ENCODE assay signal across 35 mouse cellular contexts in the genomic region with DNA sequence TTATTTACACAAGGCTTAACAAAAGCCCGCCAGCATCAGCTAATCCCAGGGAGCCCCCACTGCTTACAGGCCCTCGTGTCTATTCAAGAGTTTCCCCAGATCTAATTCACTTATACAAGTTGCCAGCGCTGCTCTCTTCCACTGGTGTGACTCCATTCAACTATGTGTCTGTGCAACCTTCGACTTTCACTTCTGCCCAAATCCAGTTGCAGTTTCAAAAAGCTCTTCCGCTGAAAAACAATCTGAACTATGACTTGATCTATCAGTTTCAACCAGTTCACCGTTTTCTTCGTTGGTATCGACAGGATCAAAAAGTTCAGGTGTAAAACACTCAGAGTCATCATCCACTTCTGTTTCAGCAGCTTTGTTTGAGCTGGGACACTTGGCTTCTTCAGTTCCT.
"Had no signal": no experiment of that assay in that cellular context is flagged by ENCODE, and none has a peak within 500 bp of the region (broad histone marks: within the 10 kb centered on the region; RNA-seq: fewer than 3 reads in every experiment).

No protein-coding gene starts in this region.

- H3K9me3 ChIP-seq: heart, embryonic 10.5 days; heart, embryonic 12.5 days; heart, embryonic 13.5 days; heart, embryonic 15.5 days; hindbrain, embryonic 10.5 days; hindbrain, embryonic 12.5 days; hindbrain, embryonic 13.5 days; hindbrain, embryonic 15.5 days; intestine, embryonic 15.5 days; kidney, embryonic 15.5 days had no signal

- H3K4me2 ChIP-seq: heart, embryonic 11.5 days; heart, embryonic 12.5 days; heart, embryonic 13.5 days; heart, embryonic 15.5 days; hindbrain, embryonic 12.5 days; hindbrain, embryonic 13.5 days; hindbrain, embryonic 14.5 days; hindbrain, embryonic 15.5 days; intestine, embryonic 15.5 days; kidney, embryonic 15.5 days had no signal

- DNase-seq: heart, postnatal 10 days; heart, postnatal 14 days; heart, postnatal 36 days; heart, postnatal 4 days; kidney, adult 11 months; kidney, adult 18-20 months; kidney, adult 2 months; kidney, adult 8-10 months; kidney, adult 9 months; kidney, postnatal 10 days; kidney, postnatal 14 days; kidney, postnatal 25 days; kidney, postnatal 36 days; kidney, postnatal 4 days; layer of hippocampus, adult 9-11 months; layer of hippocampus, postnatal 36 days had no signal

- H3K27ac ChIP-seq: heart, embryonic 10.5 days; heart, embryonic 13.5 days; heart, embryonic 15.5 days; hindbrain, embryonic 10.5 days; hindbrain, embryonic 12.5 days; hindbrain, embryonic 13.5 days; hindbrain, embryonic 14.5 days; hindbrain, embryonic 15.5 days; hindbrain, postnatal 0 days; intestine, embryonic 15.5 days; kidney, embryonic 15.5 days; kidney, postnatal 0 days; layer of hippocampus, adult 2 months had no signal

- H3K36me3 ChIP-seq: heart, embryonic 15.5 days; hindbrain, embryonic 12.5 days; hindbrain, embryonic 13.5 days; hindbrain, embryonic 15.5 days; intestine, embryonic 15.5 days had no signal

- H3K9ac ChIP-seq: heart, embryonic 12.5 days; heart, embryonic 13.5 days; heart, embryonic 15.5 days; hindbrain, embryonic 12.5 days; hindbrain, embryonic 13.5 days; hindbrain, embryonic 14.5 days; hindbrain, embryonic 15.5 days; intestine, embryonic 15.5 days; kidney, embryonic 15.5 days had no signal

- ATAC-seq: hindbrain, embryonic 16.5 days; hindbrain, postnatal 0 days; inflammation-experienced regulatory T-cells, adult 6 months; intestine, embryonic 15.5 days; intestine, embryonic 16.5 days; intestine, postnatal 0 days had no signal

- H3K4me3 ChIP-seq: heart, embryonic 10.5 days; heart, embryonic 12.5 days; heart, embryonic 13.5 days; heart, embryonic 15.5 days; hindbrain, embryonic 10.5 days; hindbrain, embryonic 12.5 days; hindbrain, embryonic 13.5 days; hindbrain, embryonic 15.5 days; intestine, embryonic 15.5 days; kidney, embryonic 15.5 days; layer of hippocampus, adult 2 months had no signal

- H3K27me3 ChIP-seq: heart, embryonic 12.5 days; heart, embryonic 13.5 days; heart, embryonic 15.5 days; hindbrain, embryonic 12.5 days; hindbrain, embryonic 13.5 days; hindbrain, embryonic 15.5 days; intestine, embryonic 15.5 days; kidney, embryonic 15.5 days had no signal

- H3K4me1 ChIP-seq: heart, embryonic 15.5 days; hindbrain, embryonic 10.5 days; hindbrain, embryonic 12.5 days; hindbrain, embryonic 13.5 days; hindbrain, embryonic 15.5 days; intestine, embryonic 15.5 days; kidney, embryonic 15.5 days had no signal
